Mouse (Mus musculus) spleen, adult 18-20 months (tissue): ENCODE measurements around the gene Pip5kl1.
A peak's percentile ranks its signal among the peaks of the same experiment; 100 is the strongest.

ENCODE experiments used
- DNase-seq, 2 experiments: peaks; one replicate each; pipeline ENCODE4 v3.0.0; 2022; ENCODE audit warnings: mixed read lengths in 2 of 2

The Pip5kl1 gene

DNA sequence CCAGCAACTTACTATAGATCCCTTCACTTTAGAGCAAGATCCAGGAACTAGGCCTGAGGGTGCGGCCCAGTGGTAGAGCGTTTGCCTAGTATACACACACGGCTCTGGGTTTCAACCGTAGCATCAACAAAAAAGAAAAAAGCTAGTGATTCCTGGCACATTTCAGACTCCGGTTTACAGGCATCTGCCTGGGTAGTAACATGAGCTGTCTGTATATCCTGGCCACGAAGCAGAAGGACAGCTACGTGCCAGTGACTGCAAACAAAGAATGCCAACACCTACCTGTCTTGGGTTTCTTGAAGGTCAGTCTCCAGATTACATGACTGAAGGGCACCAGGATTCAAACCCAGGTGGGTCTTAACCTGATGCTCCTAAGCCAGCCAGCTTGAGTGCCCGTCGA is 25.4 kb upstream of the Pip5kl1 start:
- DNase-seq: no peak

DNA sequence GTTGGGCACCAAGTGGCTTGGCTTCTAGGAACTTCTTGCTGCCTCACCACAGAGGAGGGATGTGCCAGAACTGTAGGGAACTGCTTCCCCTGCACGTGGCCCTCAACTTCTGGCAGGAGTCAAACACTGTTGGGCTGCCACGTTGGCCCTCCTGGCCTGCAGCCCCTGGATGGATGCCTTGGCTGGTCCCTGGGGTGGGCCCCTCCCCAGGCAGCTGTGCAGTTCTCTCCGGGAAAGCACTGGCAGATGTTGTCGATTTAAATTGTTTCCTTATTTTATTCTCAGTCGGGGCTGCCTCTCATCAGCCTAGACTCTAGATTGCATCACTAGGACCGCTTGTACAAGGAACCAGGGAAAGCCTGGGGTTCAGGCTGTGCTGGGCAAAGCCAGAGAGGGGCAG is 24.8 kb upstream of the Pip5kl1 start:
- DNase-seq: no peak

GRCm38 (mm10) chr2:32551236-32551635 is 23.4 kb upstream of the Pip5kl1 start:
- DNase-seq: no peak

DNA sequence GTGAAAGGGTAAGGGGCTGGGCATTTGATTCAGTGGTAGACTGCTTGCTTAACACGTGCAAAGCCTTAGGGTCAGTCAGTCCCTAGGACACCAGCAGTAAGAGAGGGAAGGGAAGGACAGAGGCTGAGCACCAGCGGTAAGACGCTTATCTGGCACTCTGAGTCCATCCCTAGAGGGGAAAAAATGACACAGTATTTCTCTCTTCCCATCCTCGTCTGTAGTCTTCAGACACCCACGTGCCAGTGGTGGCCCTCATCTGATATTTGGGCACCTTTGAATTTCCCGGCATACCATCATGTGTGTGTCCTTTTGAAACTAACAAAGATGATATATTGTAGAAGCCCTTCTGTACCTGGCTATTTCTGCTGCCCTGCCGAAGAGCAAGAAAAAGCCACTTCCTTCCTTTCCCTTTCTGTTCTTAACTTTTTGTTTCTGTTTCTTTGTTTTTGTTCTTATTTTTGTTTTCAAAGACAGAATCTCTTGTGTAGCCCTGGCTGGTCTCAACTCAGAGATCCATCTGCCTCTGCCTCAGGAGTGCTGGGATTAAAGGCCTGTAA is 20.9 kb upstream of the Pip5kl1 start:
- DNase-seq: no peak

DNA sequence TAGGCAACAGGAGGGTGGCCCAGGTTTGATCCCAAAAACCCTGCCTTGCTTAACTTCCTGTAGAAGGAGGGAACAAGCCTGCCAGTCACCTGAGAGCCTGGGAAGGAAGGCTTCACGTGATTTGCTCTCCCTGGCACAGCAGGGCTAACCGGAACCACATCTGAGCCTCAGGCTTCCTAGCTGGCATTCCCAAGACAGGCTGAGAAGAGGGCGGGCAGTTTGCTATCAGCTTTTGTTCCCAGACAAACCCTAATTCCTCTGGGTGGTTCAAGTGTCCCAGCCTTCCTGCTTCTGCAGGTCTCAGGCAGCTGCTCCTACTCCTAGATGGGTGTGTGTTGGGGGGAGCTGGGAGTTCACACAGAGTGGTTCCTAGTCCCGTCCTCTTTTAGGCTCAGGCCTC is 19.1 kb upstream of the Pip5kl1 start:
- no peak for DNase-seq

- no peak for DNase-seq
Measured at GRCm38 (mm10) chr2:32556019-32556418, 18.6 kb upstream of the Pip5kl1 start.

DNA sequence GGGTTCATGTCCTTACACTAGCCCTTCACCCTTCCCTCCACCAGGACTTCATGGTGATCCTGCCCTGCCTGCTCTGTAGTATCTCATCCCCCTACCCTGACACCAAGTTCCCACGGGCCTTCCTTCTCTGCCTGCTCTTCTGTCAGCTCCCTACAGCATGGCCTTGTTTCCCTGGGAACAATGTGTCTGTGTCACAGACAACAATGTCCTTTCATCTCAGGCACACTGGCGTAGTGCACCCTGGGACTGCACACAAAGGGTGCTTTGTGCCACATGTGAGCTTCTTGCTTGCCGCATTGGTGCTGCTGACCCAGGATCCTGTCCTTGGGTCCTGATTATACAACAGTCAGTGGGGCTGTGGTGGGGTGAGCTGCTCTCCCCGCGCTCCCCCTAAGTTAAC is 15.0 kb upstream of the Pip5kl1 start:
- no peak for DNase-seq

DNA sequence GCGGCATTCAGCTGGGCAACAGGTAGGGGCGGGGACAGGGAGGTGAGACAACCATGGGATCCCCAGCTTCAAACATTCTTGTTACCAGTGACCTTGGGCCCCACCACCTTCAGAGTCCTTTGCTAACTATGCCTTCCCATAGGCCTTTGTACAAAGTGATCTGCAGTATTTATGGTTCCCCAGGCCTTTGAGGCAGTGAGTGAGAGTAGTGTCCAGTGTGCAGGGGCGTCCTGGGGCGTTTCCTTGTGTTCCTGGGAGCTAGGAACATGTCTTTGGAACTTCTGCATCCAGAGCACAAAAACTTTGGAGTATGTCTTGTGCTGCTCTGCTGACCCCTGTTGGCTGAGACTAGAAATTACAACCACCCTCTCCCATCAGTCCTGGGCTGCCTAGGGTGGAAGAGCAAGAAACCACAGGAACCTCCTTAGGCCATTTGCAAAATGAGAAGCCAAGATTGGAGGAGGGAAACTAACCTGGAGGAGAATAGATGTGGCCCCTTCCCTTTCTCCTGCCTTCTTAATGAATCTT is 8.0 kb upstream of the Pip5kl1 start:
- peak; percentile 37 to 65 for DNase-seq

DNA sequence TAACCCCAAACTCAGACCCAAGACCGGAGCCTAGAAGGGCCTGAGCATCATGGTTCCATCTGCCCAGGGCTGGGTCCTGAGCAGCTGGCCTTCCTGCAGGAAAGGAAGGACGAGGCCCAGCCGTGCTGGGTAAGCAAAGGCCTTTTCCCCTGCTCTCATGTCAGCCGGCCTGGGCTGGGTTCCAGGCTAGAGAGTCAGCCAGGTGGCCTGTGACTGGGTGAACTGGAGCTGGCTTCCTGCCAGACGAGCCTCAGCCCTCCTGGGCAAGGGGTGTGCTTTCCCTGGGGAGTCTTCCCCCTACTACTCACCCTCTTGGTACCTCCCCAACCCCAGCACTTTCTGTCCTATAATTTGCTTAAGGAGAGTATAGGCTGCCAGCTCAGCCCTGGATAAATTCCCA is 6.4 kb upstream of the Pip5kl1 start:
- no peak for DNase-seq

GRCm38 (mm10) chr2:32568941-32569340 is 5.7 kb upstream of the Pip5kl1 start:
- no peak for DNase-seq

GRCm38 (mm10) chr2:32570698-32571494 is 3.7 kb upstream of the Pip5kl1 start, which contains the start of gene Dpm2:
Dpm2 (plus strand) TSS chr2:32570858.
- DNase-seq: peak; percentile 82 to 83

DNA sequence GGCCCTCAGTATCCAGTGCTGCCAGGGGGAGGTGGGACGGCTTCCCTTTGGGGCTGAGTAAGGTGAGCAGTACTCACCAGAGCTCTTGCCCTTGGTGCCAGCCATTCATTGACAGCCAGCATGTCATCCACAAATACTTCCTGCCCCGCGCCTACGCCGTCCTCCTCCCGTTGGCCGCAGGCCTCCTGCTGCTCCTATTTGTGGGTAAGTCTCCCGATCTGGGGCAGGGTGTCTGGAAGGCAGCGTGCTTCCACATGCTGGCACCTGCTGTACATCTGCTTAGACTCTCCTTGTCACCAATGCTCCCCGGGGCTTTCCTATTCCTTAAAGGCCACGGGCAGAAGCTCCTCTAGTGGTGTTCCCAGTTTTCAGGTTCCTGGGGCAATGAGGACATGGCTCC is 2.4 kb upstream of the Pip5kl1 start:
- DNase-seq: no peak

GRCm38 (mm10) chr2:32574901-32575585 is 446 bp downstream of the Pip5kl1 start:
- DNase-seq: peak; percentile 38 to 67

DNA sequence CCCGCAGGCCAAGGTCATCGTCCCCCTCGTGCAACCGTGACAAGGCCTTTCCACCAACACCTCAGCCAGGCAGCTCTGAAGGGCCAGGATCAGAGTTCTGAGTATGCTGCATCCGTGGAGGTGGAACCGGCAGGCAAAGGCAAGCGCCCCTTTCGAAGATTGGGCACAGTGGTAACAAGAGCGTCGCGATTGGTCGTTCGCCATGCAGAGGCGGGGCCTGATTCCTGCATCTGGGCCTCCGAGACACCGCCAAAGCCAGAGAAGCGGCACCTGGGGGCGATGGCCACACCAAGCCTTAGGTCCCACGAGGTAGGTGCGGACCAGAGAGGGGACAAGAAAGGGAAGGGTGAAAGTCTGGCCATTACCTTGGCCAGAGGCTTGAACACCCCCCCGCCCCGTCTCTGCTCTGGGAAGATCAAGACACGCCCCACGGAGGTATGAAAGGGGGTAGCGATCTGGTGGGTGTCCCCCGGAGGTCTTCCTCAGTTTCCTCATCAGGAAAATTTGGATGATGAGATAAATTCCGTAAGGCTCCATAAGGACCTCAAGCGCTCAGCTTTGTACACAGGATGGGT is 1.1 kb downstream of the Pip5kl1 start, which contains the start of gene 9430097D07Rik:
TSS of gene 9430097D07Rik (minus strand) at position 99 of the 575 bp plus-strand sequence.
- DNase-seq: no peak

DNA sequence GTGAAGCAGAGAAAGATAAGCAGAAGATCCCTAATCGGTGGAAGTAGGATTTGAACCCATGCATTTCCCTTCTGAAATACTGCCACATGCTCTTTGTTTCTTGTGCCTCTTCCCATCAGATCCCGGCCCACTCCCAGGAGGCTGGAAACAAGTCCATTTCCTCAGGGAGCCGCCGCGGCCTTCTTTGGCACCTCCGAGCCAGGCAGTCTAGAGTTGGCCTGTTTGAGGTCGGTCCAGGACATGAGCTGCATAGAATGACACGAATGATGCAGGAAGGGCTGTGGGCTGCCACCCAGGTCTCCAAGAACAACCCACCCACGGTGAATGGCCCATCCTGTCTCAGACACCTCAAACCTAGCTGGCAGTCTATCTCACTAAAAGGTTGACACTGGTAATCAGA is 1.9 kb downstream of the Pip5kl1 start:
- no peak for DNase-seq

GRCm38 (mm10) chr2:32578146-32579046 is 3.8 kb downstream of the Pip5kl1 start:
- DNase-seq: no peak

GRCm38 (mm10) chr2:32581450-32582095 is 7.0 kb downstream of the Pip5kl1 start:
- DNase-seq: no peak

DNA sequence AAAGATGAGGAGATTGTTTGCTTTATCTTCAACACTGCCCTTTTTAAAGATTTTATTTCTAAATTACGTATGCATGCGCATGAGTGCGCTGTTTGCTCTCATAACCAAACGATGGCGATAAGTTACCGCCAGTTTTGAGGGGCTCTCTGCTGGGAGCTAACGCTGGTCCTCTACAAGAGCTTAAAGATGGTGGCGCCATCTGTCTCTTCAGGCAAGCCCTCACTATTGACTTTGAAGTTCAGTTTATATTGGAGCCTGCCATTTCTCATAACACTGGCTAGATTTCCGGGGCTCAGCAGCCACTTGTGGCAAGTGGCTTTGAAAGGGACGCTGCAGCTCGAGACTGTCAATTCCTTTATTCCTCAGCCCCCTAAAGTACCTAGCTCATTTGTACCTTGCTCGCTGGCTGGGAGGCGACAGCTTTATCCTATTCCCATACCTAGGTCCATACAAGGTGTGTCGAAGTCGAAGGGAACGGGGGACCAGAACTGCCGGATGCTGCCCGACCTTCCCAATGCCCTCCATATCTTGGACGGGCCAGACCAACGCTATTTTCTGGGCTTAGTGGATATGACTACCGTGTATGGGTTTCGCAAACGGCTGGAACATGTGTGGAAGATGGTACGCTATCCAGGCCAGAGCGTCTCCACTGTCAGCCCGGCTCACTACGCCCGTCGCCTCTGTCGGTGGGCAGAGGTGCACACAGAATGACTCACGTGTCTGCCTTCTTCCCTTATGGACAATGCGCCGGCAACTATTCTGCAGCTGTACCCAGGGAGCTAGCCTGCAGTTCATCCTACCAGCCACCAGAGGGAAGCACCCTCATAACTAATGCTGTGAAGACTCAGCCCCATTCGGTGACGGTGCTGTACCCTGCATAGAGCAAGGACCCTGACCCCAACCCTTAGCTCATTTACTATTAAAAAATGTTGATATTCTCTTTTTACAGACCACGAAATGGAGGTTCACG is 8.5 kb downstream of the Pip5kl1 start:
- peak; percentile 50 to 66 for DNase-seq

- no peak for DNase-seq
Measured at GRCm38 (mm10) chr2:32585149-32585714, 10.6 kb downstream of the Pip5kl1 start.

DNA sequence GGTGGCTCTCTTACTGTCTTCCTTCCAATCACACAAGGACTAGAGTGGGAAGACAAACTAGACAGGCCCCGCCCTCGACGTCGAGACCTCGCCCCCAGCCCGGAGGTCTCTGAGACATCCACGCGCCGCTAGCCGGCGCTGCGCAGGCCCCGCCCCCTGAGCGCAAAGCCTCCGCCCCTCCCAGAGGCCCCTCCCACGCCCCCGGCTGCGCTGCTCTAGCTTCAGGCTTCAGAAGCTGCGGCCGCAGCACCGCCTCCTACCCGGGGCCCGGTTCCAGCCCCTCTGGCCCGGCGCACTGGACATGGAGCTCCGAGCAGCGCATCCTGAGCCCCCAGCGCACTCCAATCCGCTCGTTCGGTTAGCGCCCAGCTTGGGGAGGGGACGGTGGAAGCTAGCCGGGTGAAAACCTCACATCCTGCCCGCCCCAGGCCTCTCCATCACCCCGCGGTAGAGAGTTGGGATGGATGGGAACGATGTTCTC is 12.3 kb downstream of the Pip5kl1 start, which contains the start of gene St6galnac4:
TSS of gene St6galnac4 (plus strand) at position 225 of the 481 bp plus-strand sequence.
- DNase-seq: peak; percentile 88 to 92
